Mouse (Mus musculus) small intestine, adult 2 months (tissue): ENCODE results near the gene Shq1. TPM values are rescaled to one million over a fixed set of nuclear protein-coding genes. Genes with fewer than 3 reads are reported as not detected.

Experiments used
- H3K27ac ChIP-seq: fragments of 200-500 bp; 2 replicates; pipeline ENCODE4 v1.5.1; 2012; ENCODE audit warnings: low read depth, low read length, control low read depth, inconsistent platforms; ENCODE audit not compliant: insufficient read depth
- H3K27me3 ChIP-seq: fragments of 200-500 bp; 2 replicates; pipeline ENCODE4 v1.6.1; 2012; ENCODE audit warnings: mild to moderate bottlenecking, moderate library complexity, low read length, inconsistent platforms; ENCODE audit not compliant: control insufficient read depth, insufficient read depth
- H3K36me3 ChIP-seq: fragments of 200-500 bp; 2 replicates; pipeline ENCODE4 v1.6.1; 2012; ENCODE audit warnings: mild to moderate bottlenecking, low read length, control low read depth, inconsistent platforms; ENCODE audit not compliant: control insufficient read depth, insufficient read depth
- H3K4me1 ChIP-seq: fragments of 200-500 bp; 2 replicates; pipeline ENCODE4 v1.6.1; 2012; ENCODE audit warnings: low read length, inconsistent platforms, mixed read lengths; ENCODE audit not compliant: control insufficient read depth, insufficient read depth, insufficient read length
- H3K4me3 ChIP-seq: fragments of 200-500 bp; 2 replicates; pipeline ENCODE4 v1.5.1; 2012; ENCODE audit warnings: low read depth, mild to moderate bottlenecking, control low read depth, inconsistent platforms, low read length, moderate library complexity
- CTCF ChIP-seq: fragments of 200-500 bp; IDR thresholded peaks from 2 replicates; pipeline ENCODE4 v1.5.1; 2012; ENCODE audit warnings: low read depth, mild to moderate bottlenecking, control low read depth, inconsistent platforms, low read length, moderate library complexity, mixed read lengths; ENCODE audit not compliant: insufficient replicate concordance, insufficient read length; ENCODE audit errors: extremely low read depth
- POLR2A ChIP-seq: fragments of 200-500 bp; IDR thresholded peaks from 2 replicates; pipeline ENCODE4 v1.6.1; 2012; ENCODE audit warnings: low read depth, mild to moderate bottlenecking, control low read depth, inconsistent platforms, low read length, moderate library complexity
- WGBS: fragments of 180-500 bp; shearing (Covaris S2); methylation state at CpG from one replicate; pipeline ENCODE4 v1.1.7; 2018; 5-methylcytosine and 5-hydroxymethylcytosine counted together
- polyA plus RNA-seq: library from polyadenylated mRNA; depleted of rRNA; stranded (reverse); fragments of >200 nt; gene quantifications from 2 replicates; pipeline ENCODE4 v1.2.3, GENCODE M21; 2012

Gene Shq1
- polyA plus RNA-seq, 1 experiment = 1.8 TPM

GRCm38 (mm10) chr6:100700774-100701173 is 29.8 kb upstream of the Shq1 start:
- TF ChIP-seq CTCF (no peak), POLR2A (no peak)
- no peak overlapping the region for H3K4me3 ChIP-seq
- peaks cover 10% of the 10 kb centered on the region; the same call in 1 of the 2 replicates for H3K27me3 ChIP-seq
- WGBS = 79% methylated on average over 5 of the region's 5 CpGs
- no peaks in the 10 kb centered on the region for H3K36me3 ChIP-seq
- H3K4me1 ChIP-seq = no peaks in the 10 kb centered on the region
- no peak overlapping the region for H3K27ac ChIP-seq

GRCm38 (mm10) chr6:100699986-100700385 is 29.0 kb upstream of the Shq1 start:
- TF ChIP-seq POLR2A (no peak), CTCF (no peak)
- no peak overlapping the region for H3K4me3 ChIP-seq
- no peak overlapping the region for H3K27ac ChIP-seq
- H3K27me3 ChIP-seq = peaks cover 8% of the 10 kb centered on the region; the same call in 1 of the 2 replicates
- 70% methylated on average over 5 of the region's 5 CpGs for WGBS
- H3K4me1 ChIP-seq = no peaks in the 10 kb centered on the region
- no peaks in the 10 kb centered on the region for H3K36me3 ChIP-seq

- Histone ChIP-seq H3K36me3 (no peaks in the 10 kb centered on the region), H3K4me3 (no peak overlapping the region), H3K27ac (no peak overlapping the region), H3K27me3 (no peaks in the 10 kb centered on the region), H3K4me1 (no peaks in the 10 kb centered on the region)
- 81% methylated on average over 2 of the region's 2 CpGs for WGBS
- no peak for TF ChIP-seq POLR2A
- TF ChIP-seq CTCF = no peak
Measured at GRCm38 (mm10) chr6:100686341-100686740, 15.4 kb upstream of the Shq1 start.

- no peaks in the 10 kb centered on the region for H3K36me3 ChIP-seq
- no peak overlapping the region for H3K27ac ChIP-seq
- TF ChIP-seq CTCF (no peak), POLR2A (no peak)
- no peak overlapping the region for H3K4me3 ChIP-seq
- no peaks in the 10 kb centered on the region for H3K27me3 ChIP-seq
- no peaks in the 10 kb centered on the region; the same call in 1 of the 2 replicates for H3K4me1 ChIP-seq
- 87% methylated on average over 2 of the region's 2 CpGs for WGBS
Measured at GRCm38 (mm10) chr6:100678636-100679035, 7.7 kb upstream of the Shq1 start.

GRCm38 (mm10) chr6:100676461-100676860 is 5.5 kb upstream of the Shq1 start:
- 94% methylated on average over 7 of the region's 7 CpGs for WGBS
- H3K4me1 ChIP-seq = no peaks in the 10 kb centered on the region; the same call in 1 of the 2 replicates
- TF ChIP-seq CTCF (no peak), POLR2A (no peak)
- H3K4me3 ChIP-seq = no peak overlapping the region
- H3K27me3 ChIP-seq = no peaks in the 10 kb centered on the region
- H3K36me3 ChIP-seq = no peaks in the 10 kb centered on the region
- H3K27ac ChIP-seq = no peak overlapping the region

- Histone ChIP-seq H3K4me1 (peaks cover 2% of the 10 kb centered on the region; the same call in 1 of the 2 replicates), H3K4me3 (no peak overlapping the region), H3K36me3 (no peaks in the 10 kb centered on the region), H3K27ac (no peak overlapping the region), H3K27me3 (no peaks in the 10 kb centered on the region)
- 7% methylated on average over 6 of the region's 6 CpGs for WGBS
- TF ChIP-seq POLR2A = no peak
- TF ChIP-seq CTCF = no peak
Measured at GRCm38 (mm10) chr6:100674974-100675373, 4.0 kb upstream of the Shq1 start.

GRCm38 (mm10) chr6:100671401-100671800 is 444 bp upstream of the Shq1 start:
- no peak overlapping the region for H3K4me3 ChIP-seq
- H3K27me3 ChIP-seq = no peaks in the 10 kb centered on the region
- TF ChIP-seq POLR2A = no peak
- no peak for TF ChIP-seq CTCF
- H3K27ac ChIP-seq = no peak overlapping the region
- WGBS = 9% methylated on average over 7 of the region's 7 CpGs
- peaks cover 2% of the 10 kb centered on the region; the same call in 1 of the 2 replicates for H3K4me1 ChIP-seq
- no peaks in the 10 kb centered on the region for H3K36me3 ChIP-seq
